Mouse (Mus musculus) liver, adult 2 months (tissue): ENCODE results near the gene Hap1. TPM values are rescaled to one million over a fixed set of nuclear protein-coding genes. Genes with fewer than 3 reads are reported as not detected.
"Not testable (repeated sequence)": the region's sequence is repeated elsewhere in the genome, so short reads cannot be mapped to it uniquely, and the experiment has no call there.

Experiments used
- DNase-seq: peaks from one replicate; pipeline ENCODE4 v3.0.0-alpha.2; 2011; ENCODE audit warnings: low read depth, low spot score; ENCODE audit errors: extremely low read depth
- H3K27ac ChIP-seq: fragments of 200-500 bp; replicated peaks from 2 replicates; pipeline ENCODE4 v1.5.1; 2012; ENCODE audit warnings: low read depth, mild to moderate bottlenecking, control low read depth, inconsistent platforms, low read length; ENCODE audit not compliant: insufficient read depth
- H3K27me3 ChIP-seq: fragments of 200-500 bp; 2 replicates; pipeline ENCODE4 v1.6.1; 2012; ENCODE audit warnings: mild to moderate bottlenecking, moderate library complexity, low read length, inconsistent platforms; ENCODE audit not compliant: control insufficient read depth, insufficient read depth
- H3K36me3 ChIP-seq: fragments of 200-500 bp; 2 replicates; pipeline ENCODE4 v1.6.1; 2012; ENCODE audit warnings: low read length, inconsistent platforms; ENCODE audit not compliant: control insufficient read depth, insufficient read depth
- H3K4me1 ChIP-seq: fragments of 200-500 bp; 2 replicates; pipeline ENCODE4 v1.6.1; 2011; ENCODE audit warnings: low read length; ENCODE audit not compliant: control insufficient read depth, insufficient read depth
- H3K4me3 ChIP-seq: fragments of 200-500 bp; 2 replicates; pipeline ENCODE4 v1.5.1; 2011; ENCODE audit warnings: low read depth, mild to moderate bottlenecking, control low read depth, low read length, moderate library complexity; ENCODE audit not compliant: insufficient read depth
- H3K79me2 ChIP-seq: fragments of 200-500 bp; 2 replicates; pipeline ENCODE4 v1.6.1; 2012; ENCODE audit warnings: inconsistent platforms, mild to moderate bottlenecking, low read length, moderate library complexity; ENCODE audit not compliant: control insufficient read depth, insufficient read depth
- H3K9ac ChIP-seq: fragments of 200-500 bp; 2 replicates; pipeline ENCODE4 v1.6.1; 2012; ENCODE audit warnings: low read depth, mild to moderate bottlenecking, control low read depth, inconsistent platforms, low read length
- CTCF ChIP-seq: fragments of 200-500 bp; IDR thresholded peaks from 2 replicates; pipeline ENCODE4 v1.5.1; 2011; ENCODE audit warnings: low read depth, low read length, control low read depth
- POLR2A ChIP-seq: fragments of 200-500 bp; IDR thresholded peaks from 2 replicates; pipeline ENCODE4 v1.6.1; 2011; ENCODE audit warnings: low read length, control low read depth; ENCODE audit not compliant: insufficient read depth; ENCODE audit errors: extremely low read depth
- WGBS: fragments of 180-500 bp; shearing (Covaris S2); methylation state at CpG from one replicate; pipeline ENCODE4 v1.1.7; 2018; 5-methylcytosine and 5-hydroxymethylcytosine counted together
- polyA plus RNA-seq: library from polyadenylated mRNA; depleted of rRNA; stranded (reverse); fragments of >200 nt; gene quantifications from 2 replicates; pipeline ENCODE4 v1.2.3, GENCODE M21; 2012
- total RNA-seq: library from RNA; depleted of rRNA; stranded (reverse); fragments of >200 nt; gene quantifications from 2 replicates; pipeline ENCODE4 v1.2.3, GENCODE M21; 2014

The Hap1 gene
- total and polyA plus RNA-seq, 2 experiments: 0.65 to 1.2 TPM

DNA sequence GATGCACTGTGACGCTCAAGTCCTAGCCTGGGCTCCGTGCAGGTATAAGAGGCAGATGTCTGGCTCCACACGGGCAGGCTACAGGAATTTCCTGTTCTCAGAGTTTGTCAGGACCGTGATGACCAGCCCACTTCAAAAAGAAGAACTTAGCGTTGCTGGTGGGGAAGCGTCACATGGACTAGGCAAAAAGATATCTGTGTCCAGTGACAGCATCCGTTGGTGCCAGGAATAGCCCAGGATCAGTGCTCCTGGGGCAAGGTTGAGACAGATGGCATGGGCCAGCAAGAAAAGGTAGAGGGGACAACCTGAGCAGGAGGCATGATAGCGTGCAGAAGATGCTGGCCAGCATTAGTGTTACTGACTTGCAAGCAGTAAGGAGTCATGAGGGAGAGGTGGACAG is 13.9 kb upstream of the Hap1 start:
- H3K4me3 ChIP-seq: no peak overlapping the region
- WGBS: 80% methylated on average over 8 of the region's 8 CpGs
- H3K36me3 ChIP-seq: peaks cover 19% of the 10 kb centered on the region
- no peaks in the 10 kb centered on the region for H3K79me2 ChIP-seq
- H3K27ac ChIP-seq: no peak overlapping the region
- H3K4me1 ChIP-seq: no peaks in the 10 kb centered on the region
- H3K27me3 ChIP-seq: no peaks in the 10 kb centered on the region
- TF ChIP-seq POLR2A: no peak
- TF ChIP-seq CTCF: no peak
- no peak for DNase-seq
- H3K9ac ChIP-seq: no peak overlapping the region

DNA sequence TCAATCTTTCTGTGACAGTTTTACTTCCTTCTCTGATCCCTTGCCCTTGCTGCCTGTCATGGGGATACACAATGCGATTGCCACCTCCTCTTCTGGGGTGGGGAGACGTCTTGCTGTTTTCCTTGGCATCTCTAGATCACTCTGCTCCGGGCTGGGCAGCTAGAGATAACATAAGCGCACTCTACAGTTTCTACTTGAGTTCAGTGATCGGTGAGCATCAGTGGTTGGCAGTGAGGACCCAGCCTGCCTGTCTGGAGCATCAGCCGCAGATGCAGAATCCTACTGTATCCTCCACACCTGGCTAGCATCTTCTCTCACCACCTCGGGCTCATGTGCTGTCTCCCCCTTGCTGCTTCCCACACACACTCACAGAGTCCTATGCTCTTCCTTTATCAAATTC is 13.2 kb upstream of the Hap1 start:
- Histone ChIP-seq H3K4me1 (no peaks in the 10 kb centered on the region), H3K27ac (no peak overlapping the region), H3K9ac (no peak overlapping the region), H3K4me3 (no peak overlapping the region), H3K36me3 (peaks cover 18% of the 10 kb centered on the region), H3K27me3 (no peaks in the 10 kb centered on the region), H3K79me2 (no peaks in the 10 kb centered on the region)
- WGBS: 86% methylated on average over 7 of the region's 7 CpGs
- no peak for DNase-seq
- TF ChIP-seq CTCF (no peak), POLR2A (no peak)

DNA sequence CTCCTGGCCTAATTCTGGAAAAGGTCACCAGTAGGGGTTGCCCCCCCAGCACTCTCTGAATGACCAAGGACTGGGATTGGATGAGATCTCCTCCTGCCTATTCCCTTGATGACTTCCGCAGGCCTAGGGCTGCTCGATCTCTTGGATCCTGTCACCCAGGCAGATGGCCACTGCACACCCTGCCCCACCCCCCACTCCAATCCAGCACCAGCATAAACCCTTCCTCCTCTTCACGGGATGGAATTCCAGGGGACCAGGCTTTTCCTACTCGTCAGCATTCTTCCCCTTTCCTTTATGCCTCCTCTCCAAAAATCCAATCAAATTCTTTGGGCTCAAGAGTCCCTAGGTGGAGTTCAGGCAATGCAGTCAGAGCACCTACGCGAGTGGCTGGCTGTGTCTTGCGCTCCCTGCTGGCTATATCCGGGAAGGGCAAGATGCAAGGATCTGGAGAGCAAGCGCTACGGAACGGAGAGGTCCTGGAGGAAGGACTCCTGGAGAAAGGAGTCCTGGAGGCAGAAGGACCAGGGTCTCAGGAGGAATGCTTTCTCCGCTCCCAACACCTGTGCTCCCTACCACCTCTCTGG is 7.1 kb upstream of the Hap1 start:
- no peaks in the 10 kb centered on the region for H3K4me1 ChIP-seq
- H3K27ac ChIP-seq: no peak overlapping the region
- H3K79me2 ChIP-seq: no peaks in the 10 kb centered on the region
- no peak overlapping the region for H3K4me3 ChIP-seq
- H3K36me3 ChIP-seq: no peaks in the 10 kb centered on the region
- WGBS: 13% methylated on average over 12 of the region's 12 CpGs
- TF ChIP-seq POLR2A: no peak
- peak; percentile 91 for TF ChIP-seq CTCF
- no peak overlapping the region for H3K9ac ChIP-seq
- H3K27me3 ChIP-seq: no peaks in the 10 kb centered on the region
- peak; percentile 41 for DNase-seq

DNA sequence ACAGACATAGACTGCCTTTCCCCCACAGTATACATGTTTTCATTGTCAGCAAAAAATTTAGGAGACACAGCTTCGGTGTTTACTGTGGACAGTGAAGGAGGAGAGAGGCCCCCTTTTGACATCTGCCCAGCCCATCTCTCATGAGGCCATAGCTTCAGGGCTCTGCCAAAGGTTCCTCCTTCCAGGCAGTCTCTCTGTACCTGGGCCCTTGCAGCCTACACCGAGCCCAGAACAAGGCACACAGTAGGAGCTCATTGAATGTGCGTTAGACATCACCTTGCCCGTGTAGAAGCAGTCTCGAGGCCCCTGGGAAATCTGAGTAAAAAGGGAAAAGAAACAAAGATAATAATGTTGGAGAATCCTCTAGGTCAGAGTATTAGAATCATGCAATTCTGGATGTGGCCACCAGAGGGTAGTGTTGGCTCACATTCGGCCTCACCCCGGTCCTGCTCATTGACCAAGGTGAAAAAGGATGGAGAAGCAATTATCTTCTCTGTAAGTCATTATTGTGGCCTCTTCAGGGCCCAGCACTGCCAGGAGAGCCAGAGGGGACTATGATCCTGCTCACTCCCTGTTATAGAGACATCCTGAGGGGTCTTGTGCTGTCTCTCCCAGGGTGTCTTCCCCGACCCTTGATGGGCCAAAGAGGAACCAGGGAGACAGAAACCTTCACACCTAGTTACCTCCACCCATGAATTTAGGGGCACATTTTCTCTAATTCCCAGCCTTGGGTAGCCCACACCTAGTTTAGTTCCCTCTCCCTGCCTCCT is 6.5 kb upstream of the Hap1 start:
- WGBS: 11% methylated on average over 8 of the region's 8 CpGs
- no peak overlapping the region for H3K9ac ChIP-seq
- no peaks in the 10 kb centered on the region for H3K79me2 ChIP-seq
- H3K27me3 ChIP-seq: no peaks in the 10 kb centered on the region
- no peaks in the 10 kb centered on the region for H3K4me1 ChIP-seq
- no peak overlapping the region for H3K27ac ChIP-seq
- TF ChIP-seq POLR2A (no peak), CTCF (peak; percentile 88)
- peak; percentile 30 for DNase-seq
- no peak overlapping the region for H3K4me3 ChIP-seq
- no peaks in the 10 kb centered on the region for H3K36me3 ChIP-seq

DNA sequence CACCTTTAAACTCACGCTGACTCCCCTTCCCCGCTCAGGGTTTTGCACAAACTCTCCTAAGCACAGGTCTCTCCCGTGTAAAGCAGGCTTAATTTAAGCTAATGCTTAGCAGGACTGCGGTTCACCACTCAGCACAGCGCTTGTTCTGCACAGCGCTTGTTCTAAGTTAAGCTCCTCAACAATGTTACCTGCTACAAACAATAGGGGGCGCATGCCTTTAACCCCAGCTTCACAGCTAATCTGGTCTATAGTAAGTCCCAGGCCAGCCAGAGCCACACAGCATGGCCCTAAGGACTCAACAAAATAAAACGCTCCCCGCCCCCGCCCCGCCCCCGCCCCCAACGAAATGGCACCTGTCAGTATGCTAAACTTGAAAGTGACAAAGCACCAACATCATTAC is 5.1 kb upstream of the Hap1 start:
- not testable (repeated sequence) for DNase-seq, H3K27me3 ChIP-seq, H3K9ac ChIP-seq, H3K4me3 ChIP-seq, H3K36me3 ChIP-seq, H3K79me2 ChIP-seq, H3K4me1 ChIP-seq, H3K27ac ChIP-seq
- WGBS: no CpG with 5 or more reads among the region's 13 CpGs

DNA sequence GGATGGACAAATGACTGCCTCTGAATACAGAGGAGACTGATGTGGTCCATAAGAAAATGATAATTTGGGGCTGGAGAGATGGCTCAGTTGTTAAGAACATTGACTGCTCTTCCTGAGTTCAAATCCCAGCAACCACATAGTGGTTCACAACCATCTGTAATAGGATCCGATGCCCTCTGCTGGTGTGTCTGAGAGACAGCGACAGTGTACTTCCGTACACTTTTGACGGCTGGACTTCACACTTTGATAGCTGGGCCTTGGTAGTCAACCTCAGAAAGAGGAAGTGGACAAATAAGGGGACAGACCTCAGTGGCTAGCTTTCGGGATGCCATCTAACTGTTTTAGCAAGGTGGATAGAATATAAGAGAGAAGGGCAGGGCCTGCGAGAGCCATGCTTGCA is 4.2 kb upstream of the Hap1 start:
- WGBS: 76% methylated on average over 6 of the region's 6 CpGs
- no peak overlapping the region for H3K9ac ChIP-seq
- no peak for TF ChIP-seq CTCF
- no peak for TF ChIP-seq POLR2A
- 0 out of 2 replicates have a peak, but pooled peaks cover 3% of the 10 kb centered on the region for H3K27me3 ChIP-seq
- H3K4me3 ChIP-seq: no peak overlapping the region
- H3K36me3 ChIP-seq: no peaks in the 10 kb centered on the region
- H3K27ac ChIP-seq: no peak overlapping the region
- DNase-seq: no peak
- H3K79me2 ChIP-seq: no peaks in the 10 kb centered on the region
- H3K4me1 ChIP-seq: peaks cover 2% of the 10 kb centered on the region
